Mouse (Mus musculus) lung, embryonic 14.5 days (tissue): Measurements from ENCODE around the gene Farsb. TPM values are rescaled to one million over a fixed set of nuclear protein-coding genes. Genes with fewer than 3 reads are reported as not detected.
A peak's percentile ranks its signal among the peaks of the same experiment; 100 is the strongest.

ENCODE experiments used
- ATAC-seq: fragments of 200-750 bp; cut with Nextera tagmentation; 2 replicates; pipeline ENCODE4 v1.8.0; 2017; ENCODE audit warnings: mild to moderate bottlenecking, moderate TSS enrichment, moderate library complexity; ENCODE audit not compliant: insufficient read depth
- DNase-seq: peaks from one replicate; pipeline ENCODE4 v3.0.0-alpha.2; 2015
- H3K27ac ChIP-seq: fragments of 300-500 bp; sonication (generic); 2 replicates; pipeline ENCODE4 v1.5.1; 2014; ENCODE audit warnings: low read depth, mild to moderate bottlenecking, moderate library complexity
- H3K27me3 ChIP-seq: fragments of 300-500 bp; sonication (generic); 2 replicates; pipeline ENCODE4 v1.6.1; 2014; ENCODE audit warnings: low read length, control low read depth; ENCODE audit not compliant: insufficient read depth
- H3K36me3 ChIP-seq: fragments of 300-500 bp; sonication (generic); 2 replicates; pipeline ENCODE4 v1.6.1; 2014; ENCODE audit warnings: control low read depth; ENCODE audit not compliant: insufficient read depth
- H3K4me1 ChIP-seq: fragments of 300-500 bp; sonication (generic); 2 replicates; pipeline ENCODE4 v1.6.1; 2014; ENCODE audit warnings: antibody characterized with exemption, control low read depth; ENCODE audit not compliant: insufficient read depth
- H3K4me2 ChIP-seq: fragments of 300-500 bp; sonication (generic); 2 replicates; pipeline ENCODE4 v1.6.1; 2014; ENCODE audit warnings: mild to moderate bottlenecking
- H3K4me3 ChIP-seq: fragments of 300-500 bp; sonication (generic); 2 replicates; pipeline ENCODE4 v1.5.1; 2014; ENCODE audit warnings: low read depth, low read length
- H3K9ac ChIP-seq: fragments of 300-500 bp; sonication (generic); 2 replicates; pipeline ENCODE4 v1.6.1; 2014
- H3K9me3 ChIP-seq: fragments of 300-500 bp; sonication (generic); 2 replicates; pipeline ENCODE4 v1.6.1; 2016; ENCODE audit warnings: low read depth, low read length, control low read depth
- CTCF ChIP-seq: IDR thresholded peaks from 2 replicates; pipeline ENCODE4 v1.5.1; 2016; ENCODE audit warnings: antibody characterized with exemption, low read depth
- WGBS: fragments of 180-500 bp; shearing (Covaris S2); extraction: QIAGEN DNeasy Blood & Tissue Kit; methylation state at CpG from one replicate; pipeline ENCODE4 v1.1.7; 2014; 5-methylcytosine and 5-hydroxymethylcytosine counted together
- polyA plus RNA-seq: library from polyadenylated mRNA; unstranded; fragments of >200 nt; fragmentation: Nextera tagmentation; extraction: Ambion mirVana; gene quantifications from 2 replicates; pipeline ENCODE4 v1.2.1, GENCODE M21; 2014

The Farsb gene
- polyA plus RNA-seq, 1 experiment from 2014 or later: 140 TPM

DNA sequence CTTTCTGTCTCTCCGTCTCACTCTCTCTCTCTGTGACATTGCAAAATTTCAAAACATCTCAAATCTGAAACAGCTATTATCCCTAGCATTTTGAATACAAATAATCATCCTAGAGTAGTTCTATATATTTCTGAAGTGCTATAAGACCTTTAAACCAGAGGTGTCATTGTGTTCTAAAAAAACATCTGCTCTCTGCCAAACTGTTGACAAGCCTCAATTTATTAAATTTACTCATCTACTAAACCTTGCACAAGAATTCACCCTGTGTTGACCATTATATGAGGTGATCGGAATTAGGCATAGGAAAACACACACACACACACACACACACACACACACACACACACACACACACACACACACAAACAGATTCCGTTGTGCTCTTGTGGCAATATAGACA is 113.6 kb downstream of the Farsb start:
- Histone ChIP-seq H3K27ac (no peak overlapping the region), H3K4me3 (no peak overlapping the region), H3K4me2 (no peak overlapping the region), H3K4me1 (no peaks in the 10 kb centered on the region), H3K36me3 (no peaks in the 10 kb centered on the region), H3K9ac (no peak overlapping the region), H3K9me3 (no peaks in the 10 kb centered on the region), H3K27me3 (no peaks in the 10 kb centered on the region)
- no peak for TF ChIP-seq CTCF
- DNase-seq: peak; percentile 66
- 0 out of 2 replicates have a peak, but pooled peaks have one; percentile 41 for ATAC-seq
- WGBS: 52% methylated on average over 3 of the region's 3 CpGs

GRCm38 (mm10) chr1:78373836-78374235 is 114.9 kb downstream of the Farsb start:
- no peaks in the 10 kb centered on the region for H3K9me3 ChIP-seq
- no peaks in the 10 kb centered on the region for H3K4me1 ChIP-seq
- H3K4me2 ChIP-seq: no peak overlapping the region
- H3K9ac ChIP-seq: no peak overlapping the region
- H3K27ac ChIP-seq: no peak overlapping the region
- no peaks in the 10 kb centered on the region for H3K36me3 ChIP-seq
- DNase-seq (no peak), ATAC-seq (no peak)
- WGBS: 78% methylated on average over 5 of the region's 5 CpGs
- no peak for TF ChIP-seq CTCF
- H3K27me3 ChIP-seq: no peaks in the 10 kb centered on the region
- no peak overlapping the region for H3K4me3 ChIP-seq

DNA sequence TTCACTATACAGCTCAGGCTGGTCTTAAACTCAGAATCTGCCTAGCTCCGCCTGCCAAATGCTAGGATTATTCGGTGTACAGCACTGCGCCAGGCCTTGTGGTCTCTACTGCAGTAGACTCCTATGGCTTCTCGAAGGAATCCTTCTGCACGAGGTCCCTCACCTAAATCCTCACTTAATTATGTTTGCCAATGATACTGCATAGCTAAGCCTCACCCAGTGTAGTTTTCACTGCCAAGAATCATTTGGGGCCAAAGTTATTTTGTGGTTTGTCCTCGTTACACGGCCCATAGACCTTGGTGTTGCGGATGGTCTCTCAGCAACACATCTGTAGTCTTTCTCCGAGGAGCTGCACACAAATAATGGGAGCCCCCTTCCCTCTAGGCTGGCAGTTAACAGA is 116.4 kb downstream of the Farsb start:
- WGBS: 89% methylated on average over 9 of the region's 9 CpGs
- H3K4me1 ChIP-seq: no peaks in the 10 kb centered on the region
- no peak overlapping the region for H3K4me2 ChIP-seq
- no peak for TF ChIP-seq CTCF
- H3K36me3 ChIP-seq: no peaks in the 10 kb centered on the region
- DNase-seq (no peak), ATAC-seq (no peak)
- no peaks in the 10 kb centered on the region for H3K9me3 ChIP-seq
- no peak overlapping the region for H3K9ac ChIP-seq
- H3K27ac ChIP-seq: no peak overlapping the region
- no peaks in the 10 kb centered on the region for H3K27me3 ChIP-seq
- no peak overlapping the region for H3K4me3 ChIP-seq

GRCm38 (mm10) chr1:78371569-78372236 is 117.0 kb downstream of the Farsb start:
- no peaks in the 10 kb centered on the region for H3K9me3 ChIP-seq
- H3K4me3 ChIP-seq: no peak overlapping the region
- H3K27me3 ChIP-seq: no peaks in the 10 kb centered on the region
- no peak overlapping the region for H3K9ac ChIP-seq
- TF ChIP-seq CTCF: no peak
- H3K36me3 ChIP-seq: no peaks in the 10 kb centered on the region
- DNase-seq (peak; percentile 64), ATAC-seq (peak; percentile 33; the same call in 1 of the 2 replicates)
- no peak overlapping the region for H3K4me2 ChIP-seq
- no peak overlapping the region for H3K27ac ChIP-seq
- no peaks in the 10 kb centered on the region for H3K4me1 ChIP-seq
- 66% methylated on average over 2 of the region's 2 CpGs for WGBS

- Histone ChIP-seq H3K27ac (no peak overlapping the region), H3K9ac (no peak overlapping the region), H3K9me3 (no peaks in the 10 kb centered on the region), H3K4me1 (peaks cover 4% of the 10 kb centered on the region), H3K36me3 (no peaks in the 10 kb centered on the region), H3K4me3 (no peak overlapping the region), H3K4me2 (no peak overlapping the region), H3K27me3 (no peaks in the 10 kb centered on the region)
- no peak for DNase-seq
- ATAC-seq: no peak
- no peak for TF ChIP-seq CTCF
- WGBS: 25% methylated on average over 6 of the region's 6 CpGs
These were observed 118.6 kb downstream of the Farsb start for GRCm38 (mm10) chr1:78370121-78370520.

Other genes with a start within 250 kb of the Farsb start
- gene Sgpp2, start 178.6 kb downstream of the Farsb start, polyA plus RNA-seq: 1.0 and 1.1 TPM in 2 replicates
- gene Mogat1, start 22.1 kb upstream of the Farsb start, polyA plus RNA-seq: not detected in 2 replicates
- 0.18 and 0.20 TPM in 2 replicates for gene BC035947, start 23.3 kb upstream of the Farsb start, polyA plus RNA-seq
- gene Acsl3, start 168.9 kb upstream of the Farsb start, polyA plus RNA-seq: 54.8 and 61.2 TPM in 2 replicates
- gene Utp14b, start 169.1 kb upstream of the Farsb start, polyA plus RNA-seq: 4.9 and 5.5 TPM in 2 replicates